Mouse (Mus musculus) embryonic facial prominence, embryonic 15.5 days (tissue): ENCODE results near the gene Zc3h18. TPM values are rescaled to one million over a fixed set of nuclear protein-coding genes. Genes with fewer than 3 reads are reported as not detected.
A peak's percentile ranks its signal among the peaks of the same experiment; 100 is the strongest.

Experiments
- ATAC-seq: fragments of 200-750 bp; cut with Nextera tagmentation; 2 replicates; pipeline ENCODE4 v1.8.0; 2017; ENCODE audit warnings: low read depth, moderate TSS enrichment; ENCODE audit not compliant: insufficient number of reproducible peaks, low FRiP score, low TSS enrichment
- H3K27ac ChIP-seq: fragments of 300-500 bp; sonication (generic); replicated peaks from 2 replicates; pipeline ENCODE4 v1.5.1; 2015; ENCODE audit warnings: mild to moderate bottlenecking, inconsistent platforms
- H3K27me3 ChIP-seq: fragments of 300-500 bp; sonication (generic); 2 replicates; pipeline ENCODE4 v1.6.1; 2015; ENCODE audit warnings: inconsistent platforms
- H3K36me3 ChIP-seq: fragments of 300-500 bp; sonication (generic); 2 replicates; pipeline ENCODE4 v1.6.1; 2015; ENCODE audit warnings: mild to moderate bottlenecking, inconsistent platforms
- H3K4me1 ChIP-seq: fragments of 300-500 bp; sonication (generic); 2 replicates; pipeline ENCODE4 v1.6.1; 2015; ENCODE audit warnings: inconsistent platforms
- H3K4me2 ChIP-seq: fragments of 300-500 bp; sonication (generic); replicated peaks from 2 replicates; pipeline ENCODE4 v1.6.1; 2015; ENCODE audit warnings: mild to moderate bottlenecking, inconsistent platforms
- H3K4me3 ChIP-seq: fragments of 300-500 bp; sonication (generic); replicated peaks from 2 replicates; pipeline ENCODE4 v1.5.1; 2015; ENCODE audit warnings: mild to moderate bottlenecking, inconsistent platforms
- H3K9ac ChIP-seq: fragments of 300-500 bp; sonication (generic); 2 replicates; pipeline ENCODE4 v1.6.1; 2015; ENCODE audit warnings: inconsistent platforms
- H3K9me3 ChIP-seq: fragments of 300-500 bp; sonication (generic); replicated peaks from 2 replicates; pipeline ENCODE4 v1.6.1; 2016; ENCODE audit warnings: inconsistent platforms
- WGBS: fragments of 180-500 bp; shearing (Covaris S2); methylation state at CpG from one replicate; pipeline ENCODE4 v1.1.7; 2015; 5-methylcytosine and 5-hydroxymethylcytosine counted together
- polyA plus RNA-seq: library from polyadenylated mRNA; unstranded; fragments of >200 nt; fragmentation: Nextera tagmentation; extraction: Ambion mirVana; gene quantifications from 2 replicates; pipeline ENCODE4 v1.2.1, GENCODE M21; 2015

Zc3h18 gene
- polyA plus RNA-seq, 1 experiment from 2014 or later: 49.7 TPM

GRCm38 (mm10) chr8:122459218-122459900 is 83.0 kb downstream of the Zc3h18 start:
- Histone ChIP-seq H3K9ac (no peak overlapping the region), H3K4me3 (no peak overlapping the region), H3K4me2 (no peak overlapping the region), H3K36me3 (no peaks in the 10 kb centered on the region), H3K4me1 (peaks cover 22% of the 10 kb centered on the region), H3K27ac (no peak overlapping the region), H3K9me3 (no peaks in the 10 kb centered on the region), H3K27me3 (peaks cover 47% of the 10 kb centered on the region)
- WGBS: 48% methylated on average over 6 of the region's 6 CpGs
- no peak for ATAC-seq

GRCm38 (mm10) chr8:122459990-122460389 is 83.6 kb downstream of the Zc3h18 start:
- ATAC-seq: no peak
- Histone ChIP-seq H3K36me3 (0 out of 2 replicates have a peak, but pooled peaks cover under 1% of the 10 kb centered on the region), H3K9ac (no peak overlapping the region), H3K27ac (no peak overlapping the region), H3K4me3 (peak overlapping the region; percentile 35), H3K4me2 (peak overlapping the region; percentile 56), H3K9me3 (no peaks in the 10 kb centered on the region), H3K27me3 (peaks cover 47% of the 10 kb centered on the region), H3K4me1 (peaks cover 22% of the 10 kb centered on the region)
- WGBS: 23% methylated on average over 7 of the region's 7 CpGs

- Histone ChIP-seq H3K4me1 (peaks cover 22% of the 10 kb centered on the region), H3K9ac (no peak within 1 kb of the TSS), H3K27ac (no peak within 1 kb of the TSS), H3K36me3 (peaks cover 9% of the 10 kb centered on the region; the same call in 1 of the 2 replicates), H3K27me3 (peaks cover 47% of the 10 kb centered on the region), H3K9me3 (no peaks in the 10 kb centered on the region), H3K4me3 (peak within 1 kb of the TSS; percentile 35), H3K4me2 (peak within 1 kb of the TSS; percentile 56)
- ATAC-seq: peak; percentile 54
- WGBS: 1% methylated on average over 56 of the region's 56 CpGs
These were observed 84.4 kb downstream of the Zc3h18 start, which contains the start of gene Snai3 for GRCm38 (mm10) chr8:122460524-122461472. Gene Snai3, minus strand, starts transcription at chr8:122460733.

GRCm38 (mm10) chr8:122461473-122462148 is 85.2 kb downstream of the Zc3h18 start:
- WGBS: 44% methylated on average over 11 of the region's 11 CpGs

GRCm38 (mm10) chr8:122462510-122462909 is 86.1 kb downstream of the Zc3h18 start:
- Histone ChIP-seq H3K4me1 (peaks cover 22% of the 10 kb centered on the region), H3K9me3 (no peaks in the 10 kb centered on the region), H3K27ac (no peak overlapping the region), H3K27me3 (peaks cover 47% of the 10 kb centered on the region), H3K4me2 (no peak overlapping the region), H3K4me3 (no peak overlapping the region), H3K9ac (no peak overlapping the region), H3K36me3 (peaks cover 21% of the 10 kb centered on the region)
- WGBS: 70% methylated on average over 8 of the region's 8 CpGs
- ATAC-seq: no peak

More at GRCm38 (mm10) chr8:122461473-122462148, 85.2 kb downstream of the Zc3h18 start:
- H3K27ac ChIP-seq: no peak overlapping the region
- no peak for ATAC-seq
- peaks cover 12% of the 10 kb centered on the region for H3K36me3 ChIP-seq
- no peak overlapping the region for H3K4me2 ChIP-seq
- no peaks in the 10 kb centered on the region for H3K9me3 ChIP-seq
- H3K9ac ChIP-seq: no peak overlapping the region
- peaks cover 22% of the 10 kb centered on the region for H3K4me1 ChIP-seq
- H3K4me3 ChIP-seq: no peak overlapping the region
- H3K27me3 ChIP-seq: peaks cover 47% of the 10 kb centered on the region

- peaks cover 39% of the 10 kb centered on the region for H3K27me3 ChIP-seq
- 37% methylated on average over 12 of the region's 12 CpGs for WGBS
- no peak for ATAC-seq
- H3K9ac ChIP-seq: no peak overlapping the region
- H3K27ac ChIP-seq: no peak overlapping the region
- no peak overlapping the region for H3K4me2 ChIP-seq
- H3K36me3 ChIP-seq: peaks cover 32% of the 10 kb centered on the region
- no peak overlapping the region for H3K4me3 ChIP-seq
- H3K9me3 ChIP-seq: no peaks in the 10 kb centered on the region
- peaks cover 22% of the 10 kb centered on the region for H3K4me1 ChIP-seq
These were observed 87.5 kb downstream of the Zc3h18 start for GRCm38 (mm10) chr8:122463651-122464640.

GRCm38 (mm10) chr8:122464985-122465384 is 88.6 kb downstream of the Zc3h18 start:
- Histone ChIP-seq H3K36me3 (peaks cover 35% of the 10 kb centered on the region), H3K9me3 (no peaks in the 10 kb centered on the region), H3K27me3 (peaks cover 30% of the 10 kb centered on the region), H3K27ac (no peak overlapping the region), H3K4me2 (no peak overlapping the region), H3K4me1 (peaks cover 19% of the 10 kb centered on the region), H3K9ac (no peak overlapping the region), H3K4me3 (no peak overlapping the region)
- WGBS: 60% methylated on average over 7 of the region's 7 CpGs
- ATAC-seq: no peak

Other genes with a start within 250 kb of the Zc3h18 start
- 1.4 and 1.6 TPM in 2 replicates for gene Zfpm1, start 94.5 kb upstream of the Zc3h18 start, polyA plus RNA-seq
- 0.12 and 0.20 TPM in 2 replicates for gene Trhr2, start 15.9 kb upstream of the Zc3h18 start, polyA plus RNA-seq
- gene Il17c, start 45.4 kb downstream of the Zc3h18 start, polyA plus RNA-seq: 0.41 TPM in 1 of 2 replicates, not detected in the other
- gene Cyba, start 56.3 kb downstream of the Zc3h18 start, polyA plus RNA-seq: 173 and 186 TPM in 2 replicates
- gene Mvd, start 66.8 kb downstream of the Zc3h18 start, polyA plus RNA-seq: 31.9 and 33.8 TPM in 2 replicates
- 1.3 and 1.4 TPM in 2 replicates for gene Snai3, start 84.1 kb downstream of the Zc3h18 start, polyA plus RNA-seq
- gene Rnf166, start 99.5 kb downstream of the Zc3h18 start, polyA plus RNA-seq: 53.2 and 54.6 TPM in 2 replicates
- gene Ctu2, start 99.5 kb downstream of the Zc3h18 start, polyA plus RNA-seq: 46.4 and 49.7 TPM in 2 replicates
- 14.3 and 16.7 TPM in 2 replicates for gene Piezo1, start 174.7 kb downstream of the Zc3h18 start, polyA plus RNA-seq
- 32.5 and 36.2 TPM in 2 replicates for gene Cdt1, start 191.4 kb downstream of the Zc3h18 start, polyA plus RNA-seq
- gene Aprt, start 200.3 kb downstream of the Zc3h18 start, polyA plus RNA-seq: 298 and 312 TPM in 2 replicates
- gene Galns, start 234.9 kb downstream of the Zc3h18 start, polyA plus RNA-seq: 11.3 TPM in 2 replicates
- 54.5 and 62.3 TPM in 2 replicates for gene Trappc2l, start 235.0 kb downstream of the Zc3h18 start, polyA plus RNA-seq
- gene Pabpn1l, start 246.1 kb downstream of the Zc3h18 start, polyA plus RNA-seq: 0.63 and 1.2 TPM in 2 replicates